Mouse (Mus musculus) CH12.LX (cell line): Measurements from ENCODE around the gene Kcnj15.

Experiments used
- E2F4 ChIP-seq: IDR thresholded peaks from 2 replicates; pipeline ENCODE4 v1.6.1; 2011; ENCODE audit warnings: low read depth, low read length, improper control_type of control experiment; ENCODE audit not compliant: insufficient replicate concordance
- MAZ ChIP-seq: IDR thresholded peaks from 2 replicates; pipeline ENCODE4 v1.6.1; 2012; ENCODE audit warnings: low read depth, mild to moderate bottlenecking, inconsistent platforms, low read length, improper control_type of control experiment, moderate library complexity
- POLR2A ChIP-seq: IDR thresholded peaks from 2 replicates; pipeline ENCODE4 v1.6.1; 2011; ENCODE audit warnings: low read depth, mild to moderate bottlenecking, improper control_type of control experiment, low read length

GRCm38 (mm10) chr16:95245499-95245898 lies 11.9 kb upstream of the Kcnj15 start:
- TF ChIP-seq MAZ (no peak), E2F4 (no peak), POLR2A (no peak)
